Mouse (Mus musculus): Measurements from ENCODE around the gene Ncstn.

GRCm38 (mm10) chr1:172099325-172100033, 16.9 kb upstream of the Ncstn start:
- TF ChIP-seq CTCF (IDR thresholded peaks at IDR 0.05; ENCODE audit: borderline replicate concordance, insufficient read depth, low read length) (no peak), POLR2A (IDR thresholded peaks at IDR 0.05; ENCODE audit: low read depth, low read length) (no peak)
